Mouse (Mus musculus) liver, adult 2 months (tissue): ENCODE results near the gene Patj.

Experiments
- CTCF ChIP-seq: fragments of 200-500 bp; IDR thresholded peaks from 2 replicates; pipeline ENCODE4 v1.5.1; 2011; ENCODE audit warnings: low read depth, low read length, control low read depth
- POLR2A ChIP-seq: fragments of 200-500 bp; IDR thresholded peaks from 2 replicates; pipeline ENCODE4 v1.6.1; 2011; ENCODE audit warnings: low read length, control low read depth; ENCODE audit not compliant: insufficient read depth; ENCODE audit errors: extremely low read depth

- TF ChIP-seq CTCF (no peak), POLR2A (no peak)
Observed at GRCm38 (mm10) chr4:98511296-98511695, 115.7 kb downstream of the Patj start.
